Mouse (Mus musculus) midbrain, embryonic 12.5 days (tissue): Measurements from ENCODE around the gene Ints7. TPM values are rescaled to one million over a fixed set of nuclear protein-coding genes. Genes with fewer than 3 reads are reported as not detected.

Source experiments
- ATAC-seq: fragments of 200-750 bp; cut with Nextera tagmentation; 2 replicates; pipeline ENCODE4 v1.8.0; 2017; ENCODE audit warnings: low read depth, moderate TSS enrichment, moderate library complexity; ENCODE audit not compliant: low FRiP score
- H3K27ac ChIP-seq: fragments of 300-500 bp; sonication (generic); replicated peaks from 2 replicates; pipeline ENCODE4 v1.5.1; 2016; ENCODE audit warnings: mild to moderate bottlenecking
- H3K27me3 ChIP-seq: fragments of 300-500 bp; sonication (generic); 2 replicates; pipeline ENCODE4 v1.6.1; 2016; ENCODE audit warnings: mild to moderate bottlenecking
- H3K36me3 ChIP-seq: fragments of 300-500 bp; sonication (generic); 2 replicates; pipeline ENCODE4 v1.6.1; 2016
- H3K4me1 ChIP-seq: fragments of 300-500 bp; sonication (generic); 2 replicates; pipeline ENCODE4 v1.6.1; 2016
- H3K4me2 ChIP-seq: fragments of 300-500 bp; sonication (generic); replicated peaks from 2 replicates; pipeline ENCODE4 v1.6.1; 2016; ENCODE audit warnings: mild to moderate bottlenecking, moderate library complexity
- H3K4me3 ChIP-seq: fragments of 300-500 bp; sonication (generic); 2 replicates; pipeline ENCODE4 v1.5.1; 2016; ENCODE audit warnings: mild to moderate bottlenecking
- H3K9ac ChIP-seq: fragments of 300-500 bp; sonication (generic); replicated peaks from 2 replicates; pipeline ENCODE4 v1.6.1; 2016; ENCODE audit warnings: mild to moderate bottlenecking, moderate library complexity
- H3K9me3 ChIP-seq: fragments of 300-500 bp; sonication (generic); 2 replicates; pipeline ENCODE4 v1.6.1; 2016; ENCODE audit warnings: mild to moderate bottlenecking
- WGBS: fragments of 180-500 bp; shearing (Covaris S2); methylation state at CpG from one replicate; pipeline ENCODE4 v1.1.7; 2016; 5-methylcytosine and 5-hydroxymethylcytosine counted together
- polyA plus RNA-seq: library from polyadenylated mRNA; unstranded; fragments of >200 nt; fragmentation: Nextera tagmentation; extraction: Ambion mirVana; gene quantifications from 2 replicates; pipeline ENCODE4 v1.2.1, GENCODE M21; 2016

Ints7 gene
- polyA plus RNA-seq, 1 experiment from 2014 or later = 75.1 TPM

- H3K4me1 ChIP-seq = no peaks in the 10 kb centered on the region
- H3K9ac ChIP-seq = no peak overlapping the region
- 96% methylated on average over 12 of the region's 12 CpGs for WGBS
- ATAC-seq = no peak
- no peak overlapping the region for H3K27ac ChIP-seq
- H3K36me3 ChIP-seq = peaks cover 93% of the 10 kb centered on the region
- H3K27me3 ChIP-seq = no peaks in the 10 kb centered on the region
- no peak overlapping the region for H3K4me3 ChIP-seq
- H3K4me2 ChIP-seq = no peak overlapping the region
- no peaks in the 10 kb centered on the region for H3K9me3 ChIP-seq
These were observed 42.8 kb downstream of the Ints7 start for GRCm38 (mm10) chr1:191618067-191618766.

- no peak overlapping the region for H3K4me3 ChIP-seq
- H3K4me1 ChIP-seq = no peaks in the 10 kb centered on the region
- peaks cover 67% of the 10 kb centered on the region for H3K36me3 ChIP-seq
- ATAC-seq = no peak
- H3K27me3 ChIP-seq = no peaks in the 10 kb centered on the region
- 90% methylated on average over 8 of the region's 8 CpGs for WGBS
- no peak overlapping the region for H3K27ac ChIP-seq
- H3K4me2 ChIP-seq = no peak overlapping the region
- H3K9ac ChIP-seq = no peak overlapping the region
- no peaks in the 10 kb centered on the region for H3K9me3 ChIP-seq
These were observed 45.7 kb downstream of the Ints7 start for GRCm38 (mm10) chr1:191621096-191621495.

GRCm38 (mm10) chr1:191622801-191623200 lies 47.4 kb downstream of the Ints7 start:
- H3K9me3 ChIP-seq = no peaks in the 10 kb centered on the region
- 96% methylated on average over 8 of the region's 8 CpGs for WGBS
- H3K9ac ChIP-seq = no peak overlapping the region
- peaks cover 50% of the 10 kb centered on the region for H3K36me3 ChIP-seq
- no peak overlapping the region for H3K4me2 ChIP-seq
- H3K27me3 ChIP-seq = no peaks in the 10 kb centered on the region
- H3K27ac ChIP-seq = no peak overlapping the region
- H3K4me3 ChIP-seq = no peak overlapping the region
- ATAC-seq = no peak
- H3K4me1 ChIP-seq = no peaks in the 10 kb centered on the region

GRCm38 (mm10) chr1:191624492-191624891 lies 49.1 kb downstream of the Ints7 start:
- Histone ChIP-seq H3K36me3 (peaks cover 33% of the 10 kb centered on the region), H3K4me2 (no peak overlapping the region), H3K27me3 (no peaks in the 10 kb centered on the region), H3K9ac (no peak overlapping the region), H3K4me3 (no peak overlapping the region), H3K9me3 (no peaks in the 10 kb centered on the region), H3K27ac (no peak overlapping the region), H3K4me1 (no peaks in the 10 kb centered on the region; the same call in 1 of the 2 replicates)
- ATAC-seq = no peak
- WGBS = 73% methylated on average over 6 of the region's 6 CpGs

- Histone ChIP-seq H3K27ac (no peak overlapping the region), H3K4me1 (no peaks in the 10 kb centered on the region; the same call in 1 of the 2 replicates), H3K4me3 (no peak overlapping the region), H3K4me2 (no peak overlapping the region), H3K27me3 (no peaks in the 10 kb centered on the region), H3K36me3 (peaks cover 28% of the 10 kb centered on the region), H3K9ac (no peak overlapping the region), H3K9me3 (no peaks in the 10 kb centered on the region)
- WGBS = 77% methylated on average over 6 of the region's 6 CpGs
- ATAC-seq = no peak
These were observed 49.6 kb downstream of the Ints7 start for GRCm38 (mm10) chr1:191625026-191625425.

GRCm38 (mm10) chr1:191625620-191626019 lies 50.2 kb downstream of the Ints7 start:
- Histone ChIP-seq H3K4me1 (no peaks in the 10 kb centered on the region; the same call in 1 of the 2 replicates), H3K4me3 (no peak overlapping the region), H3K9me3 (no peaks in the 10 kb centered on the region), H3K9ac (no peak overlapping the region), H3K36me3 (peaks cover 22% of the 10 kb centered on the region), H3K4me2 (no peak overlapping the region), H3K27ac (no peak overlapping the region), H3K27me3 (no peaks in the 10 kb centered on the region)
- no peak for ATAC-seq
- 68% methylated on average over 4 of the region's 4 CpGs for WGBS

- H3K27me3 ChIP-seq = no peaks in the 10 kb centered on the region
- WGBS = 78% methylated on average over 11 of the region's 11 CpGs
- no peak overlapping the region for H3K4me2 ChIP-seq
- H3K9ac ChIP-seq = no peak overlapping the region
- H3K27ac ChIP-seq = no peak overlapping the region
- no peak overlapping the region for H3K4me3 ChIP-seq
- no peaks in the 10 kb centered on the region for H3K36me3 ChIP-seq
- H3K4me1 ChIP-seq = no peaks in the 10 kb centered on the region; the same call in 1 of the 2 replicates
- no peak for ATAC-seq
- H3K9me3 ChIP-seq = no peaks in the 10 kb centered on the region
These were observed 53.2 kb downstream of the Ints7 start for GRCm38 (mm10) chr1:191628457-191629169.

- no peaks in the 10 kb centered on the region for H3K27me3 ChIP-seq
- no peak overlapping the region for H3K4me3 ChIP-seq
- H3K9ac ChIP-seq = no peak overlapping the region
- H3K27ac ChIP-seq = no peak overlapping the region
- no peak overlapping the region for H3K4me2 ChIP-seq
- no peaks in the 10 kb centered on the region for H3K36me3 ChIP-seq
- no peaks in the 10 kb centered on the region; the same call in 1 of the 2 replicates for H3K4me1 ChIP-seq
- H3K9me3 ChIP-seq = no peaks in the 10 kb centered on the region
- ATAC-seq = no peak
- WGBS = 51% methylated on average over 3 of the region's 3 CpGs
These were observed 53.8 kb downstream of the Ints7 start for GRCm38 (mm10) chr1:191629170-191629636.

GRCm38 (mm10) chr1:191632511-191633095 lies 57.2 kb downstream of the Ints7 start:
- H3K9ac ChIP-seq = no peak overlapping the region
- no peak overlapping the region for H3K4me3 ChIP-seq
- no peaks in the 10 kb centered on the region; the same call in 1 of the 2 replicates for H3K4me1 ChIP-seq
- ATAC-seq = no peak
- WGBS = 73% methylated on average over 6 of the region's 6 CpGs
- H3K36me3 ChIP-seq = no peaks in the 10 kb centered on the region
- H3K27me3 ChIP-seq = no peaks in the 10 kb centered on the region
- H3K27ac ChIP-seq = no peak overlapping the region
- no peaks in the 10 kb centered on the region for H3K9me3 ChIP-seq
- no peak overlapping the region for H3K4me2 ChIP-seq

GRCm38 (mm10) chr1:191634116-191634515 lies 58.7 kb downstream of the Ints7 start:
- Histone ChIP-seq H3K4me1 (no peaks in the 10 kb centered on the region; the same call in 1 of the 2 replicates), H3K9me3 (no peaks in the 10 kb centered on the region), H3K27me3 (no peaks in the 10 kb centered on the region), H3K4me2 (no peak overlapping the region), H3K4me3 (no peak overlapping the region), H3K27ac (no peak overlapping the region), H3K36me3 (no peaks in the 10 kb centered on the region), H3K9ac (no peak overlapping the region)
- no peak for ATAC-seq
- WGBS = 73% methylated on average over 2 of the region's 2 CpGs

GRCm38 (mm10) chr1:191638404-191638803 lies 63.0 kb downstream of the Ints7 start:
- Histone ChIP-seq H3K27ac (no peak overlapping the region), H3K4me3 (no peak overlapping the region), H3K9me3 (no peaks in the 10 kb centered on the region), H3K36me3 (no peaks in the 10 kb centered on the region), H3K9ac (no peak overlapping the region), H3K27me3 (0 out of 2 replicates have a peak, but pooled peaks cover 7% of the 10 kb centered on the region), H3K4me2 (no peak overlapping the region), H3K4me1 (peaks cover 7% of the 10 kb centered on the region; the same call in 1 of the 2 replicates)
- 81% methylated on average over 2 of the region's 2 CpGs for WGBS
- no peak for ATAC-seq
